Comparison of ENCODE assay signal across 8 mouse cellular contexts in genomic region chr17:35064951-35065947, GRCm38 (mm10). TPM values are rescaled to one million over a fixed set of nuclear protein-coding genes. Genes with fewer than 3 reads are reported as not detected.
A peak's percentile ranks its signal among the peaks of the same experiment; 100 is the strongest.
DNase-seq lines count a peak whose midpoint lies in the region; ATAC-seq lines count a peak whose summit lies in the region.

Gene Ly6g6c (plus strand): TSS chr17:35065388.

- 2% methylated on average over 48 of the region's 48 CpGs for WGBS in lung, embryonic 16.5 days

- H3K4me3 ChIP-seq in lung, embryonic 16.5 days (ENCODE audit: low read length) = peak within 1 kb of the TSS; percentile 43

- no peaks in the 10 kb centered on the region for H3K27me3 ChIP-seq in lung, embryonic 16.5 days (ENCODE audit: control insufficient read depth, insufficient read depth, low read depth, low read length)

- H3K9ac ChIP-seq in lung, embryonic 16.5 days (ENCODE audit: low read length) = peak within 1 kb of the TSS; percentile 61

- peaks cover 22% of the 10 kb centered on the region for H3K36me3 ChIP-seq in lung, embryonic 16.5 days (ENCODE audit: control insufficient read depth, insufficient read depth, low read length)

- H3K9me3 ChIP-seq in lung, embryonic 16.5 days (ENCODE audit: control insufficient read depth, low read length) = no peaks in the 10 kb centered on the region

- DNase-seq in adrenal gland, postnatal 36 days = peak; percentile 30 to 57
- no peak for DNase-seq in adrenal gland, postnatal 4 days (ENCODE audit: low spot score in 2 of 2)
- peak; percentile 57 to 63 for DNase-seq in cerebellum, postnatal 14 days
- peak; percentile 73 to 78 for DNase-seq in kidney, adult 8-10 months
- DNase-seq in retina, postnatal 1 day = peak; percentile 40
- DNase-seq in left cerebral cortex, adult 11 months (ENCODE audit: low spot score) = no peak

- H3K4me1 ChIP-seq in lung, embryonic 16.5 days (replicated peaks; ENCODE audit: control insufficient read depth, insufficient read depth, low read length) = peaks cover 31% of the 10 kb centered on the region

- peak; percentile 36 for ATAC-seq in granulocyte monocyte progenitor cell, adult 5-6 weeks (replicated peaks; ENCODE audit: poor library complexity, severe bottlenecking)
- peak; percentile 88 for ATAC-seq in lung, embryonic 16.5 days (ENCODE audit: low read depth)

- H3K27ac ChIP-seq in lung, embryonic 16.5 days (ENCODE audit: low read length) = peak within 1 kb of the TSS; percentile 94

- peak within 1 kb of the TSS; percentile 70 for H3K4me2 ChIP-seq in lung, embryonic 16.5 days (ENCODE audit: low read depth, low read length)

RNA-seq across cellular contexts. Expression of gene Ly6g6c, which starts in this region (rescaled TPM):
- under 1 TPM in 1 of 2 experiments, not detected in 1; 0.56 TPM for total RNA-seq in adrenal gland, postnatal 36 days (2021)
- total RNA-seq in adrenal gland, postnatal 4 days (2021) = under 1 TPM; 0.31 to 0.34 TPM
- total RNA-seq in granulocyte monocyte progenitor cell, adult 5-6 weeks (2014; fragmentation: Nextera tagmentation) = not detected in 2 replicates
- total RNA-seq in granulocyte monocyte progenitor cell, adult 5-6 weeks (2017) = not detected in 2 replicates
- polyA plus RNA-seq in lung, embryonic 16.5 days (2015; fragmentation: Nextera tagmentation; extraction: Ambion mirVana) = 0.53 and 0.97 TPM in 2 replicates

Comparison
In these comparisons a context has a peak if more than half of its experiments do, and no peak if none do; other contexts are left out.
1. Peak in DNase-seq in adrenal gland, postnatal 36 days; RNA of the gene not detected or under 1 TPM.
2. Peak in ATAC-seq in granulocyte monocyte progenitor cell, adult 5-6 weeks; RNA of the gene not detected or under 1 TPM.
3. Peak in ATAC-seq, H3K4me3 ChIP-seq, H3K27ac ChIP-seq, H3K9ac ChIP-seq and H3K4me2 ChIP-seq in lung, embryonic 16.5 days; RNA of the gene not detected or under 1 TPM.
4. DNase-seq: peak in cerebellum, postnatal 14 days (2 of 2), kidney, adult 8-10 months (2 of 2) and retina, postnatal 1 day (single experiment); none in adrenal gland, postnatal 4 days (0 of 2) and left cerebral cortex, adult 11 months (single experiment).